In the genomic region with DNA sequence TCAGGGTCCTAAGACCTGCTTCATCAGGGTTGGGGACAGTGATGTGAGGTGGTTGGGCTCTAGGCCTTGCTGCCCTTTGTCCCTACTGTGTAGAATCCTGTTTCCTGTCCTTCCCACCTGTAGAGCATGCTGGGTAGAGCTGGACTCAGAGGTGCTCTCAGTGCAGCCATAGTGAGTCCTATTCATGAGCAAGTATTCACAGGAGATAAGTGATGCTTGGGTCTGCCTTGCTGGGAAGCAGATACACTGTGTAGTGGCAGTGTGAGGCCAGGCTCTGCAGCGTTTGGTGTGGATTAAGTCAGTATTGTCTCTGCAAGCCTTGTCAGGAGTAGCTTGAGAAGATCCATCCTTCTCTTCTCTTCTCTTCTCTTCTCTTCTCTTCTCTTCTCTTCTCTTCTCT, we compare ENCODE assay signal across 24 mouse cellular contexts. TPM values are rescaled to one million over a fixed set of nuclear protein-coding genes. Genes with fewer than 3 reads are reported as not detected.
DNase-seq lines count a peak whose midpoint lies in the region; ATAC-seq lines count a peak whose summit lies in the region.
"Had no signal": no experiment of that assay in that cellular context is flagged by ENCODE, and none has a peak within 500 bp of the region (broad histone marks: within the 10 kb centered on the region; RNA-seq: fewer than 3 reads in every experiment).

No protein-coding gene starts in this region.

- peaks cover 8% of the 10 kb centered on the region; the same call in 1 of the 2 replicates for H3K36me3 ChIP-seq in intestine, embryonic 16.5 days (ENCODE audit: control insufficient read depth, insufficient read depth, low read length)
- H3K36me3 ChIP-seq in intestine, embryonic 15.5 days = peaks cover 9% of the 10 kb centered on the region
- peaks cover 42% of the 10 kb centered on the region for H3K36me3 ChIP-seq in embryonic facial prominence, embryonic 10.5 days (replicated peaks)
- peaks cover 14% of the 10 kb centered on the region for H3K36me3 ChIP-seq in liver, embryonic 11.5 days (ENCODE audit: control insufficient read depth, insufficient read depth, low read length)

- ATAC-seq in intestine, embryonic 16.5 days = no peak
- ATAC-seq in intestine, embryonic 15.5 days = no peak
- peak; percentile 72 for ATAC-seq in liver, embryonic 11.5 days (replicated peaks; ENCODE audit: low FRiP score)
- ATAC-seq in megakaryocyte-erythroid progenitor cell, adult 5-6 weeks (replicated peaks; ENCODE audit: low FRiP score, low TSS enrichment, poor library complexity, severe bottlenecking) = peak; percentile 29
- ATAC-seq: activated CD4-positive, CD25-positive, alpha-beta regulatory T cell, adult 4 months; forebrain, postnatal 0 days; midbrain, embryonic 13.5 days; Patski had no signal

- peak overlapping the region; percentile 35; the same call in 1 of the 2 replicates for H3K9ac ChIP-seq in intestine, embryonic 16.5 days (ENCODE audit: low read depth, low read length)
- H3K9ac ChIP-seq in intestine, embryonic 15.5 days = no peak overlapping the region
- H3K9ac ChIP-seq in liver, embryonic 11.5 days (ENCODE audit: low read depth, low read length) = peak overlapping the region; percentile 63
- H3K9ac ChIP-seq: forebrain, postnatal 0 days; hindbrain, embryonic 15.5 days; midbrain, embryonic 13.5 days had no signal

- H3K4me3 ChIP-seq in intestine, embryonic 16.5 days (ENCODE audit: low read length) = no peak overlapping the region
- no peak overlapping the region for H3K4me3 ChIP-seq in intestine, embryonic 15.5 days (replicated peaks)
- no peak overlapping the region for H3K4me3 ChIP-seq in embryonic facial prominence, embryonic 10.5 days
- 0 out of 2 replicates have a peak overlapping the region, but pooled peaks have one; percentile 3 for H3K4me3 ChIP-seq in liver, embryonic 11.5 days (ENCODE audit: low read depth, low read length)
- H3K4me3 ChIP-seq: gastrocnemius, adult 2 months; hindbrain, embryonic 15.5 days; midbrain, embryonic 13.5 days had no signal

- WGBS in intestine, embryonic 16.5 days = 83% methylated on average over 1 of the region's 1 CpGs
- WGBS in intestine, embryonic 15.5 days = 89% methylated on average over 1 of the region's 1 CpGs
- 81% methylated on average over 1 of the region's 1 CpGs for WGBS in embryonic facial prominence, embryonic 10.5 days
- 58% methylated on average over 1 of the region's 1 CpGs for WGBS in liver, embryonic 11.5 days

- H3K27ac ChIP-seq in intestine, embryonic 16.5 days (ENCODE audit: low read length) = no peak overlapping the region
- no peak overlapping the region for H3K27ac ChIP-seq in intestine, embryonic 15.5 days
- H3K27ac ChIP-seq in embryonic facial prominence, embryonic 10.5 days (replicated peaks) = peak overlapping the region; percentile 35
- peak overlapping the region; percentile 97 for H3K27ac ChIP-seq in liver, embryonic 11.5 days (ENCODE audit: low read depth, low read length)
- H3K27ac ChIP-seq: gastrocnemius, adult 2 months; hindbrain, embryonic 15.5 days; midbrain, embryonic 13.5 days had no signal

- no peaks in the 10 kb centered on the region for H3K27me3 ChIP-seq in intestine, embryonic 16.5 days (replicated peaks; ENCODE audit: control insufficient read depth, insufficient read depth, low read length)
- no peaks in the 10 kb centered on the region for H3K27me3 ChIP-seq in intestine, embryonic 15.5 days (replicated peaks)
- no peaks in the 10 kb centered on the region for H3K27me3 ChIP-seq in embryonic facial prominence, embryonic 10.5 days (replicated peaks; ENCODE audit: low read depth, poor library complexity, severe bottlenecking)
- H3K27me3 ChIP-seq in liver, embryonic 11.5 days (replicated peaks; ENCODE audit: control insufficient read depth, insufficient read depth, low read length) = no peaks in the 10 kb centered on the region
- H3K27me3 ChIP-seq: hindbrain, embryonic 15.5 days; midbrain, embryonic 13.5 days; Patski had no signal

- H3K4me1 ChIP-seq in intestine, embryonic 16.5 days (ENCODE audit: control insufficient read depth, insufficient read depth, low read length) = peaks cover 14% of the 10 kb centered on the region
- H3K4me1 ChIP-seq in intestine, embryonic 15.5 days (replicated peaks) = peaks cover 2% of the 10 kb centered on the region; the same call in 1 of the 2 replicates
- H3K4me1 ChIP-seq in embryonic facial prominence, embryonic 10.5 days = no peaks in the 10 kb centered on the region
- peaks cover 36% of the 10 kb centered on the region for H3K4me1 ChIP-seq in liver, embryonic 11.5 days (replicated peaks; ENCODE audit: control insufficient read depth, insufficient read depth, low read length)
- H3K4me1 ChIP-seq: midbrain, embryonic 13.5 days had no signal

- DNase-seq in embryonic facial prominence, embryonic 10.5 days (ENCODE audit: low spot score) = no peak
- no peak for DNase-seq in liver, embryonic 11.5 days (ENCODE audit: low spot score)
- DNase-seq in adrenal gland, postnatal 10 days = no peak
- DNase-seq in layer of hippocampus, postnatal 10 days (ENCODE audit: low spot score in 2 of 2) = no peak
- DNase-seq in cerebellum, postnatal 4 days (ENCODE audit: low spot score in 2 of 2) = no peak
- DNase-seq: adrenal gland, postnatal 25 days; cerebellum, postnatal 10 days; forebrain, postnatal 0 days; gastrocnemius, adult 2 months; heart, adult 18-20 months; heart, postnatal 10 days; kidney, adult 18-20 months; kidney, postnatal 25 days; layer of hippocampus, postnatal 36 days; lung, postnatal 36 days; retina, postnatal 1 day; thymus, postnatal 25 days had no signal

- H3K9me3 ChIP-seq in intestine, embryonic 16.5 days (ENCODE audit: control insufficient read depth, low read length) = no peaks in the 10 kb centered on the region
- no peaks in the 10 kb centered on the region for H3K9me3 ChIP-seq in intestine, embryonic 15.5 days
- no peaks in the 10 kb centered on the region for H3K9me3 ChIP-seq in embryonic facial prominence, embryonic 10.5 days
- H3K9me3 ChIP-seq in liver, embryonic 11.5 days (ENCODE audit: control insufficient read depth, low read length) = no peaks in the 10 kb centered on the region
- H3K9me3 ChIP-seq: hindbrain, embryonic 15.5 days; midbrain, embryonic 13.5 days had no signal

- H3K4me2 ChIP-seq in intestine, embryonic 16.5 days (ENCODE audit: low read depth, low read length) = no peak overlapping the region
- H3K4me2 ChIP-seq in intestine, embryonic 15.5 days (replicated peaks) = no peak overlapping the region
- H3K4me2 ChIP-seq in liver, embryonic 11.5 days = peak overlapping the region; percentile 62
- H3K4me2 ChIP-seq: hindbrain, embryonic 15.5 days; midbrain, embryonic 13.5 days had no signal

RNA-seq across cellular contexts. Expression of gene Ap2a2, which starts 23.9 kb away (rescaled TPM):
- polyA plus RNA-seq in intestine, embryonic 16.5 days (2015; fragmentation: Nextera tagmentation; extraction: Ambion mirVana) = 89.4 and 103 TPM in 2 replicates
- 79.1 and 84.1 TPM in 2 replicates for polyA plus RNA-seq in intestine, embryonic 15.5 days (2015; fragmentation: Nextera tagmentation; extraction: Ambion mirVana)
- 98.1 and 99.2 TPM in 2 replicates for polyA plus RNA-seq in embryonic facial prominence, embryonic 10.5 days (2016; fragmentation: Nextera tagmentation; extraction: Ambion mirVana)
- polyA plus RNA-seq in liver, embryonic 11.5 days (2014; fragmentation: Nextera tagmentation; extraction: Ambion mirVana) = 94.4 and 102 TPM in 2 replicates
- 32.0 and 42.0 TPM in 2 replicates for total RNA-seq in megakaryocyte-erythroid progenitor cell, adult 5-6 weeks (2014; fragmentation: Nextera tagmentation)
- total RNA-seq in megakaryocyte-erythroid progenitor cell, adult 5-6 weeks (2017) = 27.0 and 35.5 TPM in 2 replicates
- total RNA-seq in adrenal gland, postnatal 10 days (2021) = 10 to 100 TPM; 68.5 to 70.2 TPM
- 100 to 1,000 TPM; 271 to 272 TPM for total RNA-seq in layer of hippocampus, postnatal 10 days (2021)

RNA-seq across cellular contexts. Expression of gene Chid1, which starts 46.2 kb away (rescaled TPM):
- polyA plus RNA-seq in intestine, embryonic 16.5 days (2015; fragmentation: Nextera tagmentation; extraction: Ambion mirVana) = 69.8 and 76.5 TPM in 2 replicates
- polyA plus RNA-seq in intestine, embryonic 15.5 days (2015; fragmentation: Nextera tagmentation; extraction: Ambion mirVana) = 52.6 and 62.3 TPM in 2 replicates
- 23.8 and 24.3 TPM in 2 replicates for polyA plus RNA-seq in embryonic facial prominence, embryonic 10.5 days (2016; fragmentation: Nextera tagmentation; extraction: Ambion mirVana)
- 39.2 and 48.1 TPM in 2 replicates for polyA plus RNA-seq in liver, embryonic 11.5 days (2014; fragmentation: Nextera tagmentation; extraction: Ambion mirVana)
- total RNA-seq in megakaryocyte-erythroid progenitor cell, adult 5-6 weeks (2014; fragmentation: Nextera tagmentation) = 10.5 and 22.5 TPM in 2 replicates
- total RNA-seq in megakaryocyte-erythroid progenitor cell, adult 5-6 weeks (2017) = 31.8 and 44.9 TPM in 2 replicates
- total RNA-seq in adrenal gland, postnatal 10 days (2021) = 10 to 100 TPM; 45.6 to 54.2 TPM
- total RNA-seq in layer of hippocampus, postnatal 10 days (2021) = 10 to 100 TPM; 68.7 to 69.8 TPM

Comparison
In these comparisons a context has a peak if more than half of its experiments do, and no peak if none do; other contexts are left out.
1. ATAC-seq: peak in liver, embryonic 11.5 days (single experiment) and megakaryocyte-erythroid progenitor cell, adult 5-6 weeks (single experiment); none in intestine, embryonic 16.5 days (single experiment) and intestine, embryonic 15.5 days (single experiment).
2. H3K27ac ChIP-seq: peak in embryonic facial prominence, embryonic 10.5 days (single experiment) and liver, embryonic 11.5 days (single experiment); none in intestine, embryonic 16.5 days (single experiment) and intestine, embryonic 15.5 days (single experiment).